Mouse (Mus musculus): ENCODE measurements around the gene Slc39a10.
"Not testable (repeated sequence)": the region's sequence is repeated elsewhere in the genome, so short reads cannot be mapped to it uniquely, and the experiment has no call there.

Gene Slc39a10

DNA sequence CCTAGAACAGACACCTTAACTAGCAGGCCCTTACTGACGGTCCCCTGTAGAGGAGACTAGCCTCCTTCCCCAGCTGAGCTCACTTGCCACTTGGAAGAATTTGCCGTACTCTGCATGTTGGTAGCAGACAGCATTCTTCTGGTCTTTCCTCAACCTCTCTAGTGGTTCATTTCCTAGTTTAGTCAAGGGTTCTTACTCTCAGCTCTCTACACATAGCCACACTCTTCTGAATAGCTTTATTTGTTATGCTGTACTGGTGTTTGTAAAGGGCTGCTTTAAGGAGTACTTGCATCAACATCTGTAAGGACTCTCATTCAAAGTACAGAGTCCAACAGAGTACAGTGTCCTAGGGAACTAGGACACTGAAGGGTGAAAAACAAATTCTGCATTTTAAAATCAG is 29.2 kb downstream of the Slc39a10 start:
- no peak for DNase-seq

DNA sequence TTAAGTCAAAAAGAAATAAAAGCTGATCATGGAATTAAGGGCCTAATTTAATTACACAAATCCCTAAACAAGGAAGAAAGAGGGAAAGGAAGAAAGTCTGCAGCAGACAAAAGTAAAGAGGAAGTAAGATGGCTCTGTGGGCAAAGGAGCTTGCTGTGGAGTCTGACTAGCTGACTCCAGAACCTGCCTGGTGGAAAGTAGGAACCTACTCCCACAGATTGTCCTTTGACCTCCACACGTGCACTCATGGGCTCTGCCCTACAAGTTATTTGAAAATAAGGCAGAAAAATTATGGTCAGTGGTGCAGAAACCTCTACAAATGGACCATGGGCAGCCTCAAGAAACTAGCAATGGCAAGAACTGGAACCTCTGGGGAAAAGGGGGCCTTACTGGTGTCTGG is 32.6 kb downstream of the Slc39a10 start:
- no peak for DNase-seq

DNA sequence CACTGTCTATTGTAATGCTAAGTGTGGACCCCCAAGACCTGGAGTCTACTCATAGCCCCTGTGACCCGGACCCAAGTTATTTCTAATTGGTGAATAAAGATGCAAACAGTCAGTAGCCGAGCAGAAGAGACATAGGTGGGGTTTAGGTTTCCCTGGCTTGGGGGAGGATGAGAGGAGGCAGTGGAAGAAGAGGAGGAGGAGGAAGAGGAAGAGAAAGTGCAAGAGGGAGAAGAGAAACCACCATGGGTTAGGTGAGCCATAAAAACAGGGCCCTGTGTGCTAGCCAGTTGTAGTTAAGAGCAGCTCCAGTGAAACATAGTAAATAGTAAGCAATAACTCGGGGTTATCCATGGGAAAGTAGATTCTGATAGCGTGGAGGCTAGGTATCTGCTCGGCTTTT is 34.1 kb downstream of the Slc39a10 start:
- DNase-seq: no peak

DNA sequence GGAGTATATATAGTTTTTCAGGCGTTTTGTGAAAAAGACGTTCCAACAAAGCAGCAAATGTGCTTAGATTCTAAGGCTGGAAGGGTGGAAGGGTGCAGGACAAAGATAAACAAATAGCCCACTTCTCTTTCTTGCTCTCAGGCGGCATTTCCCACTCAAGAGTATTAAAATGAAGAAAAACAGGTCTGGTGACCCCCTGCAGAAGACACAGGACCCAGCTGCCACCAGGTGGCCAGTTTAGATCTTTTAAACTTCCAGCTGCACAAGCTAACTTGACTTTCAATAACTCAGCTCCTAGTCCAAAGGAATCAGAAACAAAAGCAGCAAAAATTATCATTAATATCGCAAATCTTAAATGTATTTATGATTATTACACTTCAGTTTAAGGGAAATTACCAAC is 36.2 kb downstream of the Slc39a10 start:
- no peak for DNase-seq

DNA sequence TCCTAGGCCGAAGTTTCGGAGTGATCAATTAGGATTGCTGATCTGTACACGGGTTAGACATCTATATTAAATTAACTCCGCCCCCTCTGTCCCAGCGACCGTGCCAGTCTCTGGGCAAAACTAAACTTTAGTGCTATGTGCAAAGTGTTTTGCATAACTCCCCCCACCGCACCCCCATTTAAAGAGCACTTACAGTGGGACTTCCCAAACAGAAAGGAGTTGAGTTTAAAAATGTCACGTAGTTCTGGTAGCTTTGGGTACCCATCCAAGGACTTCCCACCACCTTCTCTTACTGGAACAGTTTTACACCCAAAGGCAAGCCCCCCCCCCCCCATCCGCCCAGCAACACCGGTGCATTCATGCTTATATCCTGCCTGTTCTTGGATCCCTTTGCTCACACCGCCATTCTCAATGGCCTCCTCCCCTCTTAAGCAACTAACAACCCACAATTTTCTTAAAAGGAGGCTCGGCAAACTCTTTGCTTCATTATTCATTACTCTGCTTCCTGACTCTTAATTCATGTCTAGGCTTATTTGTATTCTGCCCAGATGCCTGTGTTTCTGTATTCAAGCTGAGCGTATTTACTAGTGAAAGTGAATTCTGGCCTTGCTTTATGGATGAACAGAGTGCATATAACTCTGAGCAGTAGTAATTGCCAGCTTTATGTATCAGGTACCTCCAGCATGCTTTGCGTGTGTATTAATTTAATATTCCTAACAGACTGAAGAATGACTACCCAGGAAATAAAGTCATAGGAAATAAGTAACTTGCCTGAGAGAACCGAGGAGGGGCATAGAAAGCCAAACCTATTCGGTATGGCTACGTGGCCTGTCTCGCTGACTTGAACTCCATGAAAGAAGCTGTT is 38.4 kb downstream of the Slc39a10 start:
- no peak for DNase-seq

DNA sequence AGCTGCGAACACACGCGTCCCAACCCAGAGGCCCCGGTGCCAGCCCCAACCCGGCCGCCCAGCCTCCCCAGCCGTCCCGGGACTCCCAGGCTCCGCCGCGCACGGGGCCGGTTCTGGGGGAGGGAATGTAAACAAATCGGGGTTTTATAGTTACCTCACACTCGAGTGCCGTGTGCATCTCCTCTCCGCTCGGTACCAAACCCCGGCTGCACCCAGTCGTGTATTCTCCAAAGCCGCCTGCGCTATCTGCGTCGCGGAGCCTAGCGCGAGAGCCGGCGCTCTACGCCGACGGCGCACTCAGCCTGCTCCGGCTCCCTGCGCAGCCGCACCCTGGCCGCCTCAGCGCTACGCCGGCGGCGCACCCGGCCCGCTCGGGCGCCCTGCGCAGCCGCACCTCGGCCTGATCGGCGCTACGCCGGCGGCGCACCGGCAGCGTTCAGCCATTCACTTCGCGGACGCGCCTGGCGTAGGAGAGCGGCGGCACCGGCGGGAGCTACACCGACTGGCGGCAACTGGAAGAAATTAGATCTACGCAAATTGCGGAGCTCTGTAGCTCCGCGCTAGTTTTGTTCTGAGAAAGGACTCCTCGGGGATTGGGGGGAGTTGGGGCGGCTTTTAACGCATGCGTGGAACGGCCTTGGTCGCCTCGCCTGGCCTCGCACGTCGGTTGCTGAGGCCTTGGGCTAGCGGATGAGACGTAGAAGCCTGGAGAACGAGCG is 39.2 kb downstream of the Slc39a10 start:
- DNase-seq: peak; percentile 97

DNA sequence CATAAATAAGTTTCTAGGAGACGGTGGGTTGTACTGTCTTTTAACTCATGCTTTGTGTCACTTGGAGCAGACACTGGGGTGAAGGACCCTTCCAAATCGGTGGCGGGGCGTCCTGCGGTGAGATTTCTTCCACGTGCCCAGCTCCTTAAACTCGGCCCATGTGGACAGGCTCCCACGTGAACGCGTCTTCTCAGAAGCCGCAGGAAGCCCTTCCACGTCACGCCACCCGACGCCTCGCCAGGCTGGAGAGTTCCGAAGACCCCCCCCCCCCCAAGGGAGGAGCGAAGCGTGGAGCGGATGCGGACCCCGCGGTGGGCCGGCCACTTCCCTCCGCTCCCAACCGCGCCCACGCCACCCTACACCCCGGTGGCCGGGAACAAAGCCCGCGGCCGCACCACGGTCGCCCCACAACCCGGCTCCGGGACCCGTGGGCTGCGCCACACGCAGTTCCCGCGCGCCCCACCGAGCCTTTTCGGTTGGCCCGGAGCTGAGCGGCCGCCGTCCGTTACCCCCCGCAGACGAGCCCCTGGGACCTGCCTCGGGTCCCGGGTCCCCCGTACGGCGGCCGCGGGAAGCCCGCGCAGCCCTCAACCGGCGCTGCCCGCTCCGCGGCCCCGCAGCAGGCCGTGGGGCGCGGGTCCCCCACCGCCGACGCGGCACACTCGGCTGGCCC is 39.9 kb downstream of the Slc39a10 start:
- DNase-seq: peak; percentile 80

DNA sequence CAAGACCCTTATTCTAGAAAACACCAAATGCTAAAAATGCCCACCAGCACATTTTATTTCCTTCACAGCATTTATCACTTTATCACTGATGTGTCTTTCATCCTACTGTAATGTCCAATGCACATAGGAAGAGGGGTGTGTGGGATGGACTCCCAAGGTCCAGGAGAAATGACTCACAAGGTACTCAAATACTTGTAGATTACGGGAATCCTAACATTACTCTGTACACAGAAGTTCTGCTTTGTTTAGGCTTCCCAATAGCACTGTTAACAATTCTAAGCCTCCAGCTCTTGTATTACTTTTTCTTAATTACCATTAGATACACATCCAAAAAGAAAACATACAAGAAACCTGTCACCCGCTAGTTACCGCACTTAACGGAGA is 40.4 kb downstream of the Slc39a10 start:
- no peak for DNase-seq

DNA sequence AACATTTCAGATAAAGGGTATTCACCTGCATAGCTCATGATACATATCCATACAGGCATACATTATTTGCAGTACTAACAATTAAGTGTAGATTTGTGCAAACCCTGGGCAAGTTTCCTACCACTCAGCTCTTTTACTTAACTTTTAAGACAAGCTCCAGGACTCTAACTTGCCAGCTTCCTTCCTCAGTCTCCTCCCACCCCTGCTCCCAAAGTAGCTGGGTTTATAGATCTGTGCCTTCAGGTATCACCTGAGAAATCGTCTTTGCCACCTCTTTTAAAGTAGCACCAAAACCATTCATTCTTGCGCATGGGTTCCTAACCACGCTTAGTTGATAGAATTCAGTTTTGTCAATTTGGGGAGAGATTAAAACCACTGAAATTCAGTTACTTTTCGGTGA is 41.1 kb downstream of the Slc39a10 start:
- no peak for DNase-seq

DNA sequence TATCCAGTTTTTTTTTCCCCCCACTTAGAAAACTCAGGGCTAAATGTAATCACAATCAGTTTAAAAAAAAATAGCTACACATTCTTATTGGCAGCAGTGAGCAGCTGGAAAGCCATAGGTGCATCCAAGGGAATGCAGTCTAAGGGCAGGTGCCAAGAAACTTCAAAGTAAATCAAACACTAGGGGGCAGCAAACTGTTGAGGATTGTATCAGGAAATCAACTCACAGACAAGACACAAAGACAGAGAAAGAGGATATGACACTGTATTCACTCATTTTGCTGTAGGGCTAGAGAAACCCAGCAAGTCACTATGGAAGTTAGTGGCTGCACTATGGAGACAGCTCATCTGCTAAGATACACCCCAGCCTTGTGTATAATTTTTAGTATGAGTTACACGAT is 42.9 kb downstream of the Slc39a10 start:
- DNase-seq: peak; percentile 82

DNA sequence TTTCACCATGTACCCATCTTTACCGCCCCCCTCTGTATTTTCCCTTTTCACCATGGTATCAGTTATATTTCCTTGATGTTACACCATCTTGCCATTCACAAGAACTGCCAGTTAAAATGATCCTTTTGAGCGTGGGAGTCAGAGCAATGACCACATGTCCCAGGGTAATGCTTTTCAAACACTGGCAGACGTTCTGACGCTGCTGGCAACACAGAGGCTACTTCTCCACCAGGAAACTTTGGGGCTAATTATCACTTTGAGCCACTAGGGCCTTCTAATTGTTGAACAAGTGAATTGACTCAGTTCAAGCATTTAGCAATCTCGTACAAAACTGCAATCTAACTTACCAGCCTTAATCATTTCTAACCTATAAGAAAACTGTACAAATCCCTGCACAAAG is 47.4 kb downstream of the Slc39a10 start:
- no peak for DNase-seq

DNA sequence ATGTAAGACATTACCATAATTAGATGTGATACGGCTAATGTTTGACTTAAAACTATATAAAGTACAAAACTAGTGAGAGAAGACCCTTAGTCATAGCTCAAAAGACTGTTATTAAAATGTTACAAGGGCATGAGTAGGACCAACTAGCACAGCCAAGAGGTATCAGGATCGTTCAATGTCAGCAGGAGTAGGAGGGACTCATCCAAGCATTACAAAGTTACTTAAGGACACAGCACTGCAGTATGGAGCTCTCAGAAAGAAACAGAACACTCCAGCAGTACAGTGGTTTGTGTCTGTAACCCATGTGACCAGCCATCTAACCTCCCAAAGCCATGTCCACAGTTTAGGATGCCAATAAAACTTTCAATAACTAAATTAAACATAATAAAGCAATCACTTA is 48.4 kb downstream of the Slc39a10 start:
- no peak for DNase-seq

DNA sequence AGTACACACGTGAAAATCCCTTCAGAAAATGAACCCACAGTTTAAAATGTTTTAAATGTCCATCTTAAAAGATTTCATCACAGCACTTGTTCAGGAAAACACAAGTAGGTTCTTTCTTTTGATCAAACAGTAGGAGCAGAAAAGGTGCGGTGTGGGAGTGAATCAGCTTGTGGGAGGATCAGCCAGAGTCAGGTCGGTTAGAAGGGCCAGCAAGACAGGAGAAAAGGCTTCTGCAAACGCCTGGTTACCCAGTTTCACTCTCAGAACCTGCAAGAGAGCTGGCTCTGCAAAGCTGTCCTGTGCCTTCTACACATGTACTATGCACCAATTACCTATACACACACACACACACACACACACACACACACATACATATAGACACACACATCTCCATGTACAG is 49.2 kb downstream of the Slc39a10 start:
- DNase-seq: no peak

DNA sequence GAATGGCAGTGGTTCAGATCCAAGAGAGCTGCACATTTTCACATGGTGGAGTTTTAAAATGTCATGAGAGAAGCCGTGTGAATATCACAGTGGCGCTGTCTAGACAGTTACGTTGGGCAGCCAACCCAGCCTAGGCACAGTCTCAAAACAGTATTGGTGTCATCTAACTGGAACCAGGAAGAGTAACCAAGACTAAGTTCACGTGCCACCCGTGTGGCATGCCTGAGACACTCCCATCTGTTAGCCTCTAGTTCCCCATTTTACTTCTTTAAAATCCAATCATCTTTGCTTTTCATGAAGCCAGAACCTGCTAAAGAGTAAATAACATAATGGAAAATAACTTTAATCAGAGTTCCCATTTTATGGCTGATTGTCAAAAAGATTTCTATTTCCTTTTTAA is 60.7 kb downstream of the Slc39a10 start:
- DNase-seq: peak; percentile 53

DNA sequence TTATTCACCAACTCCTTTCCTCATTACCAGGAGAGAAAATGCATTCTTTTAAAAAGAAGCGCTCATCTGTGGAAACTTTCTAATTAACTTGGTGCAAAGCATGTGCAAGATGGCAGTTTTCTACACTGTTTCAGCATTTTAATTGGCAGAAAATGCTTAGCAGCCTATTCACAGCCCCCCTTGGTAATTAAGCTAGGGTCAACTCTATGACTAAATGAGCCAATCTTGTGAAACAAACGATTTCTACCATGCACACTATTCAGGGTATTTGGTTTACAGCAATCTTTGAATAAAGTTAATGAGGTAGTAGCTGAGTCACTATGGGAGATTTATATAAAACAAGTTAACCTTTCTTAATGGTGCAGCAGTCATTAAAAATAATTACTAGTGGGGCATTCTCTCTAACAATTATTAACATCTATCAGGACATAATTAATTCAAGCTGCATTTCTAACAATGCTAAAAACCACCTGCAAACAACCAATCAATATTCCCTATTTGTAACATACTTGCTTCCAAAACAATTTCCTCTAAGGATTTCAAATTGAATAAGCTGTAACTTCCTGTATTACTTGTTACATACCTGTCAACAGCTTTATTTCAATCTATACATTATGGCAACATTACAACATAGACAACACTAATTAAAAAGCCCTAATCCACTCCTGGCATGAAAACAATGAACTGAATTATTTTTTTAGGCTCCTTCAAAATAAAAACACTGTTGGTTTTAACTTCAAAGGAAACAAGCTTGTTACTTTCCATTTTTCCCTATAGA is 62.4 kb downstream of the Slc39a10 start:
- no peak for DNase-seq

DNA sequence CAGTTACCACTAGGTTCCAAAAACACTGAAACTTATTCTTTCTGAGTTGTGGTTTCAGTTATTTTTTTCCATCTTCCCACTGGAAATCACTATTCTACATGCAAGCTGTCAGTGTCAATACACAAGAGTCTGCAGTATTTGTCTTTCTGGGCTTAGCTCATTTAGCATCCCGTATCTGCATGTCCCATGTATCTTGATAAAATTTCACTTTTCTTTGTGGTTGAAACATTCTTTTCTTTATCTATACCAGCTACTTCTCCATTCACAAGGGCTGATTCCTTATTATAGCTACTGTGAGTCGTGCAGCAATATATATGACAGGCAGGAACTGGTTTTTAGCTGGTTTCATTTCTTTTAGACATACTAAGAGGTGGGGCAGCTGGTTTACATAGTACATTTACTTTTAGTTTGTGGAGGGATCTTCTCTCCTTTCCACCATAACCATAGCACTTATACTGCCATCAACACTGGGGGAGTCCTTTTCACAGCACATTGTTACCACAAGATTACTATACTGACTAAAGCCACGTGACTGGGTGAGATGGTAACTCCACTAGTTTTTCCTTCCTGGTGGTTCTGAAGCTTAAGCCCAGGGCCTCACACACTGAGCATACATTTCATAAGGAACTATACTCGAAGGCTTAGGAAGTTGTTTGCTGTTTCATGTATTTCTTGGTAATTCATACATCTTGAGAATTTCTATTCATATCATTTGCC is 70.2 kb downstream of the Slc39a10 start:
- no peak for DNase-seq

DNA sequence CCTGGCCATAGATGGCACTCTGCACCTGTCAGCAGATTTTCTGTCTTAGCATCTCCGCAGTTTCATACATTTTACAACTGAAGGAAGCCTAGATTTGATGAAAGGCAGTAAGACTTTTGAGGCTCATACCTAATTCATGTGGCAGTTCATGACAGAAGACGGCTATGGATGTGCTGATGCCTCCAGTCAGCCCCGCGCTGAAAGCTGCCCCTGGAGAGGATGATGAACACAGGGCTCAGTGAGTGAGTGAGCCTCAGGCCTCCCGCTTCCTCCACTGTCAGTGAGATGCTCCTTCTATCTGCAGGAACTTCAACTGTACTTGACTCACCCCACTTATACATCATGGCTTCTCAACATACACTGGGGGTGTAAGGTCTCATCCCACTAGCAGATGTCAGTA is 74.7 kb downstream of the Slc39a10 start:
- DNase-seq: no peak

DNA sequence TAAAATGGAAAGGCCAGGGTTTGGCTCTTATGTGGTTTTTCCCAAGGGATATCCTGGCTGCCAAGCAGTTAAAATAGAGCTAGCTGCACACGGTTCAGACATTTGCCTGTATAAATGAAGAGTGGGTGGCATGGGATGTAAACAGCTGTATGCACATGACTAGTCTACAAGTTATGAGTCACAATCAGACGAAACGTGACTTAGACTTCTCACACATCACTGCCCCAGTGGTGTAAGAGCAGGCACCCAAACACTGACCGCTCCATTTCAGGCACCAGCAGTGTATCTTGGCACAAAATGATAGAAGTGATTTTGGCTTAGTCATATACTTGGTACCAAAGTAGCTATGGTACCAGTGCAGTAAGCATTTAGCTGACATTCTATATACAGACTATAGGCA is 84.0 kb downstream of the Slc39a10 start:
- DNase-seq: not testable (repeated sequence)

DNA sequence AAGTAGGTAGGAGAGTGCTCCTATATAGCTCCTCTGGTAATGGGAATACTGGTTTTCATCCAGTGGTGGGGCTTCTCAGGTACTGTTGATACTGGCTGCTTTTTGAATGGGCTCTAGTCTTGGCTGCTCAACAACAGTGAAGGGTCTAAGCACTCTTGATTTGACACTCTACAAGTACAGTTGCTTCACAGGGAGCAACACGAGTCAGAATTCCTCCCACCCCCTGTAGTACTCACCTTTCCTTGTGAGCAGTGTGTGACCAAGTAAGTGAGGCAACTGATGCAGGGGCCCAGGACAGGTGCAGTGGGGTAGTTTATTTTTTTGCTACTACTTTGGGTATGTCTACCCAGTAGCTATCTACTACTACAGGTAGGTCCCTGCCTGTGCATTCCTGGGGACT is 87.6 kb downstream of the Slc39a10 start:
- DNase-seq: no peak

DNA sequence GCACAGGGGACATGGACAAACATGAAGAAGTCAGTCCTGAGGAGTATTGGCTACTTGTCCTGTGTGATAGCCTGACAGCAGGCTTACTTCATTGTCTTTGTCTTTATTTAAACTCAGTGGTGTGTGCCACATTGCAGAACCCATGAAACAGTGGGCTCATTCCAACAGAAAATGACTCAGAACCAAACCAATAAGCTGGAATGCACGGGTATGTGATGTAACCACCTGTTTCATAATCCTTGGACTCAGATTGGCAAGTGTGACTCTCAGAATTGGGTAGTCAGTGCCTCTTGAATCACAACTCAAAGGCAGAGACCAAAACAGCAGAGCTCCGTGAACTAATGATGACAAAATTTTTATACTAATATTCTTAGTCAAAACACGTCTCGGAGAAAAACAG is 110.4 kb downstream of the Slc39a10 start:
- DNase-seq: not testable (repeated sequence)

DNA sequence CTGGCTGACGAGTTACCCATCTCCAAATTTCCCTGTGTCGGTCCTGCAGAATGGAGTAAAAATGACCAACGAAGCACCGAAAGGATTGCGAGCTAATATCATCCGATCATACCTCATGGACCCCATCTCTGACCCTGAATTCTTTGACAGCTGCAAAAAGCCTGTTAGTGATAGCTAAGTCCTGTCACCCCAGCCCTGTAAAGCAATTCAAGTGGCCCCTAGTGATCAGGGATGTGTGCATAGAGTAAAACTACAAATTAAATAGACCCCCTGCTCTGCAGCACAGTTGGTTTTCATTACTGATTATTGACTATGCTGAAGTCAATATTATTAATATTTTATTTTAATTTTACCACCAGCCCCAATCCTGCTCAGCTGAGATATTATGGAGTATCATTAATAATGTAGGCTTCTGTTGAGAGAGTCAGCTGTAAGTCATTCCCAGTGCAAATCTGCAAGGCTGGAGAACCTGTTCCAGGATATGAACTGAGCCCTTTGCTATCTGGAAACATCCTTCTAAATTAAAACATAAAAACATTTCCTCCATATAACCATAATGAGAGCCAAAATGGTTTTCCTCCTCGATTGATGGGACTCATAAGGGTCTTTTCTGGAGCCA is 122.5 kb downstream of the Slc39a10 start:
- DNase-seq: not testable (repeated sequence)

DNA sequence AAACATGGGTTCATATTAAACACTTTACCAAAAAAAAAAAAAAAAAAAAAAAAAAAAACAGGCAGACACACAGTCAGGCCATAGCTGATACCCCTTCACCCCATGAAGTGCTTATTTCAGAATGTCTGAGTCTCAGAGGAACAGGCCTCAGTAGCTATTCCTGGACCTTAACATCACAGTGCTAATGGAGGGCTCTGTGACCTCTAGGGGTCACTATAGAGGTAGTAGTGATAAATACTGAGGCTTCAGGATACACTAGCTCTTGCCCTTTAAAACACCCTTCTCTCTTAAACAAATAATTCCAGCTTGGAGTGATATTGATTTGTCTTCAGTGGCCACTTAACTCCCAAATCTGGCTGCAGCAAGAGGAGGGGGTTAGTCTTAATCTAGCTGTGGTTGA is 123.3 kb downstream of the Slc39a10 start:
- not testable (repeated sequence) for DNase-seq

Measured in layer of hippocampus, adult 9-11 months (tissue).